In the genomic region with DNA sequence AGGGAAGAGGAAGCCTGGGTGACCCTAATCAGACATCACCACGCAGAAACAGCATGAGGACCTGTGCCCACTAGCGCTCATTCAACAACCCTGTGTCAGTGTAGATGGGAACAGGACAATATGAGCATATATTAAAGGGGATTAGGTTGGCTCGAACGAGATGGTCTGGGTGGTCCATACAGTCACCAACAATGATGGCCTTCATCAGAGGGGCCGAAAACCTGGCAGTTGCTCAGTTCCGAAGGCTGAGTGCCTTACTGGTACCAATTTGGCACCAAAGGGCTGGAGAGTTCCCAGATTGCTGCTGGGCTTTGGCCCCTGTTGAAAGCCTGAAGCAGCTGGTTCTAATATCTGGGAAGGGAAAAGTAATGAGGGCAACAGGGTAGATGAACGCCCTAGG, we compare ENCODE assay signal across 19 mouse cellular contexts. TPM values are rescaled to one million over a fixed set of nuclear protein-coding genes. Genes with fewer than 3 reads are reported as not detected.
DNase-seq lines count a peak whose midpoint lies in the region; ATAC-seq and TF ChIP-seq lines count a peak whose summit lies in the region.
"Had no signal": no experiment of that assay in that cellular context is flagged by ENCODE, and none has a peak within 500 bp of the region (broad histone marks: within the 10 kb centered on the region; RNA-seq: fewer than 3 reads in every experiment).

No protein-coding gene starts in this region.

- TF ChIP-seq CTCF in brain, embryonic 14.5 days (IDR thresholded peaks at IDR 0.05; ENCODE audit: borderline replicate concordance, extremely low read depth, insufficient read depth, insufficient read length) = no peak

- H3K27me3 ChIP-seq in forebrain, embryonic 16.5 days (replicated peaks; ENCODE audit: control insufficient read depth, insufficient read depth, low read length) = peaks cover 2% of the 10 kb centered on the region; the same call in 1 of the 2 replicates

- H3K4me2 ChIP-seq in forebrain, embryonic 16.5 days (ENCODE audit: low read length) = no peak overlapping the region
- H3K4me2 ChIP-seq: embryonic facial prominence, embryonic 15.5 days; hindbrain, embryonic 12.5 days; lung, embryonic 14.5 days had no signal

- no peaks in the 10 kb centered on the region for H3K9me3 ChIP-seq in forebrain, embryonic 16.5 days (ENCODE audit: control insufficient read depth, low read length)
- H3K9me3 ChIP-seq: embryonic facial prominence, embryonic 15.5 days; hindbrain, embryonic 12.5 days had no signal

- DNase-seq in cerebellum, adult 9-10 months = peak; percentile 22
- no peak for DNase-seq in cerebellum, postnatal 36 days
- peak; percentile 9 to 17 for DNase-seq in layer of hippocampus, adult 18-20 months (ENCODE audit: low spot score in 2 of 2)
- no peak for DNase-seq in layer of hippocampus, adult 9-10 months (ENCODE audit: low spot score)
- peak; percentile 87 for DNase-seq in brain, embryonic 14.5 days (ENCODE audit: low read depth)
- DNase-seq in kidney, postnatal 36 days = no peak
- no peak for DNase-seq in gastrocnemius, adult 8-10 months (ENCODE audit: low spot score in 2 of 2)
- DNase-seq: kidney, adult 11 months; lung, embryonic 14.5 days; thymus, adult 18-20 months had no signal

- 40% methylated on average over 7 of the region's 7 CpGs for WGBS in forebrain, embryonic 16.5 days

- no peak overlapping the region for H3K27ac ChIP-seq in forebrain, embryonic 16.5 days (ENCODE audit: low read length)
- H3K27ac ChIP-seq: embryonic facial prominence, embryonic 15.5 days; hindbrain, embryonic 12.5 days had no signal

- no peak overlapping the region for H3K9ac ChIP-seq in forebrain, embryonic 16.5 days (replicated peaks; ENCODE audit: low read depth, low read length)
- H3K9ac ChIP-seq: embryonic facial prominence, embryonic 15.5 days; hindbrain, embryonic 12.5 days; lung, embryonic 14.5 days had no signal

- no peaks in the 10 kb centered on the region for H3K36me3 ChIP-seq in forebrain, embryonic 16.5 days (ENCODE audit: control insufficient read depth, insufficient read depth)
- H3K36me3 ChIP-seq: embryonic facial prominence, embryonic 15.5 days; hindbrain, embryonic 12.5 days had no signal

- no peak overlapping the region for H3K4me3 ChIP-seq in forebrain, embryonic 16.5 days (replicated peaks; ENCODE audit: low read length)
- H3K4me3 ChIP-seq: embryonic facial prominence, embryonic 15.5 days; hindbrain, embryonic 12.5 days had no signal

- peaks cover 6% of the 10 kb centered on the region; the same call in 1 of the 2 replicates for H3K4me1 ChIP-seq in forebrain, embryonic 16.5 days (replicated peaks; ENCODE audit: control insufficient read depth, insufficient read depth, low read length)
- H3K4me1 ChIP-seq: hindbrain, embryonic 12.5 days had no signal

- no peak for TF ChIP-seq POLR2A in brain, embryonic 14.5 days (IDR thresholded peaks at IDR 0.05; ENCODE audit: borderline replicate concordance, extremely low read depth, insufficient read depth, insufficient read length, poor library complexity, severe bottlenecking)

- ATAC-seq in forebrain, embryonic 16.5 days = peak; percentile 86

RNA-seq across cellular contexts. Expression of a gene that starts 25.4 kb away (rescaled TPM):
- total RNA-seq in layer of hippocampus, adult 18-20 months (2021) = under 1 TPM; 0.22 to 0.28 TPM
- 0.29 and 0.39 TPM in 2 replicates for polyA plus RNA-seq in brain, embryonic 14.5 days (2012; rRNA removed)
- 0.17 and 0.20 TPM in 2 replicates for polyA plus RNA-seq in forebrain, embryonic 16.5 days (2015; fragmentation: Nextera tagmentation; extraction: Ambion mirVana)
- total RNA-seq in gastrocnemius, adult 8-10 months (2022) = not detected
- total RNA-seq: adrenal gland, postnatal 14 days; granulocyte monocyte progenitor cell, adult 5-6 weeks; liver, adult 2 months; megakaryocyte progenitor cell, adult 5-6 weeks; neutrophil, adult 5-6 weeks had no signal
- polyA plus RNA-seq: embryonic facial prominence, embryonic 15.5 days; heart, embryonic 16.5 days; hindbrain, embryonic 12.5 days; liver, adult 2 months; lung, embryonic 14.5 days had no signal

Comparison
In these comparisons a context has a peak if more than half of its experiments do, and no peak if none do; other contexts are left out.
1. DNase-seq: peak in cerebellum, adult 9-10 months (single experiment), layer of hippocampus, adult 18-20 months (2 of 2) and brain, embryonic 14.5 days (single experiment); none in cerebellum, postnatal 36 days (0 of 2), layer of hippocampus, adult 9-10 months (single experiment), kidney, postnatal 36 days (0 of 2) and gastrocnemius, adult 8-10 months (0 of 2).